Mouse (Mus musculus) MEL (cell line): ENCODE measurements around the gene Arpc3.

Source experiments
- GATA1 ChIP-seq: IDR thresholded peaks from 2 replicates; pipeline ENCODE4 v1.6.1; 2011; ENCODE audit warnings: low read depth, low read length, improper control_type of control experiment
- KAT2A ChIP-seq: conservative IDR thresholded peaks from 2 replicates; pipeline ENCODE4 v1.6.1; 2012; ENCODE audit warnings: low read depth, low read length, improper control_type of control experiment, inconsistent platforms
- MAX ChIP-seq: IDR thresholded peaks from 2 replicates; pipeline ENCODE4 v1.6.1; 2011; ENCODE audit warnings: low read length, improper control_type of control experiment
- MXI1 ChIP-seq: IDR thresholded peaks from 2 replicates; pipeline ENCODE4 v1.6.1; 2011; ENCODE audit warnings: mild to moderate bottlenecking, low read depth, low read length, improper control_type of control experiment
- RCOR1 ChIP-seq: IDR thresholded peaks from 2 replicates; pipeline ENCODE4 v1.6.1; 2012; ENCODE audit warnings: low read depth, mild to moderate bottlenecking, inconsistent platforms, low read length, improper control_type of control experiment
- TAL1 ChIP-seq: IDR thresholded peaks from 2 replicates; pipeline ENCODE4 v1.6.1; 2012; ENCODE audit warnings: mild to moderate bottlenecking, inconsistent platforms, low read length, moderate library complexity, mixed read lengths

DNA sequence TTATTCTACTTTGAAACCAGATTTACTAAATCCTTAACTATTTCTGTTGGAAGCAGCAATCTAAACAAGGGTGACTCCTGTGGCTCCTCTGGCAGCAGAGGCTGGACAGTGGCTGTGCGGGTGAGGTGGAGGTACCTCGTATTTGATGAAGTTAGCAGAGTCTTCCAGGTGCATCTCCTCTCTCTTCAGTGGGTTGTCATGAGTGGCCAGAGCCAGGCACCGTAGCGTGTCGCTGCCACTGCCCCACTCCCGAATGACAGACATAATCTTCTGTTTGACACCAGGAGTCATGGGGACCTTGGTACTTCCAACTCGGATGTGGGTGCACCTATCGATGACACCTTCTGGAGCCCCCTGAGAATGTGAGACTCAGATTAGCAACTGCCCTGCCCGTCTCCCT is 69.8 kb downstream of the Arpc3 start:
- TF ChIP-seq TAL1 (no peak), RCOR1 (no peak), MXI1 (no peak), MAX (no peak), GATA1 (no peak), KAT2A (no peak)
